Mouse (Mus musculus) heart, adult 10 weeks (tissue): ENCODE data around the gene Gtf2a1l. TPM values are rescaled to one million over a fixed set of nuclear protein-coding genes. Genes with fewer than 3 reads are reported as not detected.

Experiments used
- polyA plus RNA-seq: library from polyadenylated mRNA; stranded (reverse); fragments of 350-450 nt; fragmentation: Illumina TruSeq; extraction: RNeasy Lipid Tissue Mini Kit (QIAGEN cat#74804); gene quantifications from one replicate; pipeline ENCODE4 v1.2.3, GENCODE M21; 2014; ENCODE audit warnings: low read depth, low replicate concordance

The Gtf2a1l gene
- polyA plus RNA-seq = not detected

GRCm38 (mm10) chr17:88668452-88668851 is at the start of gene Gtf2a1l:
Gene Gtf2a1l (plus strand): TSS chr17:88668660.

Other genes with a start within 250 kb of the Gtf2a1l start
- 4.7 TPM for gene Foxn2, start 227.9 kb upstream of the Gtf2a1l start, polyA plus RNA-seq
- 14.7 TPM for gene Ppp1r21, start 138.5 kb upstream of the Gtf2a1l start, polyA plus RNA-seq
- gene Ston1, start 71.0 kb upstream of the Gtf2a1l start, polyA plus RNA-seq = 11.1 TPM
- gene Lhcgr, start 123.3 kb downstream of the Gtf2a1l start, polyA plus RNA-seq = not detected